Comparison of ENCODE assay signal across 8 mouse cellular contexts in genomic region chr8:108887256-108887615, GRCm38 (mm10).
DNase-seq lines count a peak whose midpoint lies in the region; ATAC-seq and TF ChIP-seq lines count a peak whose summit lies in the region.

No protein-coding gene starts in this region.

- no peak for DNase-seq in kidney, postnatal 14 days
- peak; percentile 72 for DNase-seq in T-cell, adult 2 months (ENCODE audit: low spot score)
- no peak for DNase-seq in adrenal gland, postnatal 4 days (ENCODE audit: low spot score in 2 of 2)
- no peak for DNase-seq in frontal cortex, postnatal 10 days (ENCODE audit: low spot score in 2 of 2)
- DNase-seq in kidney, postnatal 4 days, result no peak

- H3K27ac ChIP-seq in kidney, embryonic 15.5 days, result no peak overlapping the region
- no peak overlapping the region for H3K27ac ChIP-seq in limb, embryonic 15.5 days
- H3K27ac ChIP-seq in small intestine, adult 2 months (ENCODE audit: insufficient read depth, low read depth, low read length), result no peak overlapping the region

- WGBS in kidney, embryonic 15.5 days, result 77% methylated on average over 14 of the region's 14 CpGs
- WGBS in limb, embryonic 15.5 days, result 64% methylated on average over 14 of the region's 14 CpGs
- 51% methylated on average over 14 of the region's 14 CpGs for WGBS in small intestine, adult 2 months

- no peak for TF ChIP-seq POLR2A in small intestine, adult 2 months (IDR thresholded peaks at IDR 0.05; ENCODE audit: low read depth, low read length)

- H3K9me3 ChIP-seq in kidney, embryonic 15.5 days (replicated peaks), result no peaks in the 10 kb centered on the region
- no peaks in the 10 kb centered on the region for H3K9me3 ChIP-seq in limb, embryonic 15.5 days

- no peaks in the 10 kb centered on the region for H3K27me3 ChIP-seq in kidney, embryonic 15.5 days
- no peaks in the 10 kb centered on the region for H3K27me3 ChIP-seq in limb, embryonic 15.5 days
- H3K27me3 ChIP-seq in small intestine, adult 2 months (ENCODE audit: control insufficient read depth, insufficient read depth, low read length), result no peaks in the 10 kb centered on the region

- H3K4me1 ChIP-seq in kidney, embryonic 15.5 days, result peaks cover 46% of the 10 kb centered on the region
- H3K4me1 ChIP-seq in limb, embryonic 15.5 days, result peaks cover 46% of the 10 kb centered on the region
- peaks cover 1% of the 10 kb centered on the region for H3K4me1 ChIP-seq in small intestine, adult 2 months (ENCODE audit: control insufficient read depth, insufficient read depth, insufficient read length, low read length)

- H3K4me2 ChIP-seq in kidney, embryonic 15.5 days, result peak overlapping the region; percentile 57; the same call in 1 of the 2 replicates
- 0 out of 2 replicates have a peak overlapping the region, but pooled peaks have one; percentile 34 for H3K4me2 ChIP-seq in limb, embryonic 15.5 days

- H3K4me3 ChIP-seq in kidney, embryonic 15.5 days (replicated peaks), result no peak overlapping the region
- no peak overlapping the region for H3K4me3 ChIP-seq in limb, embryonic 15.5 days
- H3K4me3 ChIP-seq in small intestine, adult 2 months (ENCODE audit: low read depth, low read length), result 0 out of 2 replicates have a peak overlapping the region, but pooled peaks have one; percentile 41

- no peak for TF ChIP-seq CTCF in small intestine, adult 2 months (IDR thresholded peaks at IDR 0.05; ENCODE audit: extremely low read depth, insufficient read length, insufficient replicate concordance, low read depth, low read length)

- ATAC-seq in kidney, embryonic 15.5 days (replicated peaks; ENCODE audit: low FRiP score), result no peak
- ATAC-seq in limb, embryonic 15.5 days (ENCODE audit: insufficient number of reproducible peaks, low FRiP score, low TSS enrichment, low read depth), result no peak

- H3K9ac ChIP-seq in kidney, embryonic 15.5 days, result no peak overlapping the region
- H3K9ac ChIP-seq in limb, embryonic 15.5 days, result no peak overlapping the region

- no peaks in the 10 kb centered on the region for H3K36me3 ChIP-seq in kidney, embryonic 15.5 days
- no peaks in the 10 kb centered on the region for H3K36me3 ChIP-seq in limb, embryonic 15.5 days
- H3K36me3 ChIP-seq in small intestine, adult 2 months (ENCODE audit: control insufficient read depth, insufficient read depth, low read length), result no peaks in the 10 kb centered on the region
